Mouse (Mus musculus) heart, adult 2 months (tissue): ENCODE measurements at regions not wholly inside any gene's neighbourhood (a gene's known extent, or its start where the extent isn't known, plus 50 kb on each side); places are given as distances from the start of the nearest gene placed in this dataset.

Experiments
- CTCF ChIP-seq: fragments of 200-600 bp; IDR thresholded peaks from 2 replicates; pipeline ENCODE4 v1.8.1; 2022; ENCODE audit warnings: antibody characterized with exemption, mild to moderate bottlenecking, moderate library complexity
- EP300 ChIP-seq: fragments of 200-500 bp; IDR thresholded peaks from 2 replicates; pipeline ENCODE4 v1.6.1; 2011; ENCODE audit warnings: low read depth, low read length, control low read depth; ENCODE audit not compliant: insufficient read depth

DNA sequence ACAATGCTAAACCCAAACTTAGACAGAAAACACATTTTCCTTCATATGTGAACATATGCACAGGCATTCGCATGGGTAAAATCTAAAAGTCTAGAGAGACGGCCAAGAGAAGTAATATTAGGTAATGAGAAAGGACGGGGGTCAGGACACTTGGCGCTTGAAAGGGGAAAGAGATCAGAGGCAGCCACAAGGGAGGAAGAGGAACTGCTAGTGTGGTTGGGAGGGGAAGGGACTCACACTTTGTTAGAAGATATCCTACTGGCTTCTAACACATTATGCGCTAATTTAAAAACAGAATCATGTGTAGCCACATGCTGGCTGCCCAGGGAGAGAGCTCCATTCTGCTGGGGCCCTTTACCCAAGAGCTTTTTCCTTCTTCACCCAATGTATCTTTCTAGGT, 227.5 kb downstream of the Uaca start:
- TF ChIP-seq EP300 (no peak), CTCF (no peak)
